Mouse (Mus musculus) cerebellum, adult (tissue): ENCODE measurements at regions not wholly inside any gene's neighbourhood (a gene's known extent, or its start where the extent isn't known, plus 50 kb on each side); places are given as distances from the start of the nearest gene placed in this dataset.

Experiments
- ATAC-seq: cut with Nextera tagmentation; 2 replicates; pipeline ENCODE4 v1.9.2; 2017; ENCODE audit warnings: mild to moderate bottlenecking, moderate library complexity, mixed read lengths; ENCODE audit not compliant: insufficient number of reproducible peaks, low FRiP score, low TSS enrichment

- ATAC-seq: no peak
Measured at GRCm38 (mm10) chr9:61597287-61597686, 225.1 kb downstream of the Tle3 start.

GRCm38 (mm10) chr9:61596410-61597108, 224.4 kb downstream of the Tle3 start:
- no peak for ATAC-seq

DNA sequence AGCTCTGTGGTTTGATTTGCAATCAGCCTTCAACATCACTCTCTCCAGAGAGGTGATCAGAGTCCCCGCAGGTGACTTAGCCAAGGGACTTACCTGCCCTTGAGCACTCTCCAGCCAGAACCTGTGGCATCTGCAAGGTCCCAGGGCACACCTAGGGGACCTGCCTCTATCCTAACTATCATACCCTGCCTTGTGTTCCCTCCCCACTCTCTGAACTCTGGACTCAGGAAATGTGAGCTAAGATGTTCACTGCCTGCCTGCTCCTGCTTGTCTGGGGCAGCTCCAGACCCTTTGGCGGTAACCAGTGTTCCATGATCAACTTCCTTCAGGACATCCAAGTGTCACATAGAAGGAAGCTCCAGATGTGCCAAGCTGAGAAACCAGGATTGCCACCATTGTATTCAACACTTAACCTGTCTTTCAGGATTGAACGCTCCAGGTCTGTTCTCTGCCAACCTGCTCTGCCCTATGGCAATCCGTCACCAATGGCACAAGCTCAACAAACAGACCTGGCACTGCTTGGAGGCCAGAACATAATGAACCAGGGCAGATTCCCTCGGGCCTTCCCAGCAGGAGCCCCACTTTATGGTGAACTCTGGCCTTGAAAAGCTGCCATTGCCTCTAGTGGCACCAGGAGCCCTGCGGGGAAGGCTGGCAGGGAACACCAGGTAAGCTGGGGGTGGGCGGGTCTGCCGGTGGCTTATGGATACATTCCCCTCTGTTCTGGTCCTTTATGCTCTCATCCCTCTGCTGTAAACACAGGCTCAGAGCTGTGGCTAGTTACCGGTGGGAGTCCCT, 223.2 kb downstream of the Tle3 start:
- ATAC-seq: 0 out of 2 replicates have a peak, but pooled peaks have one; percentile 24

DNA sequence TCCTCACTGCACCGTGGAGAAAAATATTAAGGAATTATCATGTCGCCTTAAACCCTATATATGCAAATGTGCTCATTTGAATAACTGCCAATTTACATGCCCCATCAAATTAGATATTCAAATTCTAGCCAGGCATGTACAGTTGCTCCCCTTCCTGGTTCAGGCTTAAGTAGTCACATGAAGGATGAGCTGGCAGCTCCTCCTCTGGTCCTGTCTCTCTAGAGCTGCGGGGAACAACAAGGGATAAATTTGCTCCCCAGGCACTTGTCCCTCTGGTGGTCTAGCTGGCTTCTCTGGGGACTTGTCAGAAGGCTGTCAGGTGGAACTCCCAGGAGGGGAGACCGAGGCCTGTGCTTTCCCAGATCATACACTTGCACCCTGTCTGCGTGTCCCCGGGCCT, 221.8 kb downstream of the Tle3 start:
- no peak for ATAC-seq

- no peak for ATAC-seq
Measured at GRCm38 (mm10) chr9:61589727-61590299, 217.6 kb downstream of the Tle3 start.

- no peak for ATAC-seq
Measured at GRCm38 (mm10) chr9:61583281-61584072, 211.3 kb downstream of the Tle3 start.

GRCm38 (mm10) chr9:61581046-61581445, 208.9 kb downstream of the Tle3 start:
- ATAC-seq: no peak

DNA sequence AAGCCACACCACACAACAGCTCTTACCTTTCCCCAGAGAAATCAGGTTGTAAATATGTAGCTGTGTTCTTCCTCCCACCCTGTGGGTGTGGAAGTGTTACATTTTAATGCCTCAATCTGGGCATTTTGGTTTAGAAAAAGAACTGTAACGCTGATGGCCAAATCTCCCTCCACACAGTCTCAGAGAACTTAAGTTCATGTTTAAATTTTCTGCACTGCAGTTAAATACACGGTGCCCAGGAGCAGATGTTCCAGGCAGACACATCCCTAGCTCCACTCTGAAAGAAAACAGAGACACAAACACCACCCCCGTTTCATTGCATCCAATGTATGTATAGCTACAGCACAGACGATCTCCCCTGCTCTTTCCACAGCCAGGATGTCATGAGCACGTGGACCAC, 206.1 kb downstream of the Tle3 start:
- no peak for ATAC-seq

DNA sequence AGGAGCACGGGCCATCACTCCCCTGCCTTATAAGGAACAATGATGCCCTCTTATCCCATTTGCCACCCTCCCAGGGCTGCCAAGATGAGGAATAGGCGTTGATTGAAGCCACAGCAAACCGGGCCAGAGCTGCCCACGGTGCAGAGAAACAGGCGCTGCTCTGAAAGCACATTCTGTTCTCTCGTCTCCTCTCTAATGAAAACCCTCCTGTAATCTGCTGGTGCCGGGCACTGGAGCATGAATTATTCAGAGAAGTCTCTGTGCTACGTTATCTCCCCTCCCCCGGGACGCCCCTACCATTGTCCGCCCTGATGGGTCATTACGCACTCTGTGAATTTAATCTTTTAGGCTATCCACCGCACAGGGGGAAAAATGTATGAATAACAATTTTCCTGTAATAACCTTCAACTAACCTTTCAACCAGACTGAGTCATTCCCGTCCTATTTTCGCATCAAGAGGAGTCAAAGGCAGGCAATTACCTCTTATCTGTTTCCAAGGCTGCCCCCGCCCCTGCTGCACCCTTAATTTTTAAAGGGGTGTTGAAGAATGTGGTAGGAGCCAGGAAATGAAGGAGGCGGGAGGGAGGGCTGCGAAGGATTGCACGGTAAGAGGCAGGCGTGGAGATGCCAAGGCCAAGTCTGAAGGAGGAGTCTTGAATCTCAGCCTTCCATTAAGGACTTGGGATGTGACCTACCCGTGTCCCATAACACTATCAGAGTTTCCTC, 201.6 kb downstream of the Tle3 start:
- ATAC-seq: no peak; the same call in 1 of the 2 replicates

- ATAC-seq: no peak
Measured at GRCm38 (mm10) chr9:61563017-61563416, 190.9 kb downstream of the Tle3 start.

GRCm38 (mm10) chr9:61561551-61561950, 189.4 kb downstream of the Tle3 start:
- ATAC-seq: no peak

DNA sequence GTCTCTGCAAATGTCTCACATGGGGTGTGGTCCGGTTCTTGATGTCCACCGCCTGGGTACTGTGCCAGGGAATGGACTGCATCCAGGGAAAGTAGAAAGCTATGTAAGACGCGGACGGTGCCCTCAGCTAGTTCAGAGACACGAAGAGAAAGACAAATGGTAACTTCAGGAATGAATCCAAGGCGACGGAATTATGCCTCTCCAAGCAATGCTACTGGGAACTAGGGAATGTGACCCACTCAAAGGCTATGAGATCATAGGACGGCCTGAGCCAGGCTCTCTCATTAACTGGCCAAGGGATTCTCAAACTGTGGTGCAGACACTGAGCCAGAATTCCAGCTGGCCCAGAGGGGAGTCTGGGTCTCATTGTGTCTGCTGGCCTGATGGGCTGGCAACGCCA, 186.5 kb downstream of the Tle3 start:
- no peak; the same call in 1 of the 2 replicates for ATAC-seq

DNA sequence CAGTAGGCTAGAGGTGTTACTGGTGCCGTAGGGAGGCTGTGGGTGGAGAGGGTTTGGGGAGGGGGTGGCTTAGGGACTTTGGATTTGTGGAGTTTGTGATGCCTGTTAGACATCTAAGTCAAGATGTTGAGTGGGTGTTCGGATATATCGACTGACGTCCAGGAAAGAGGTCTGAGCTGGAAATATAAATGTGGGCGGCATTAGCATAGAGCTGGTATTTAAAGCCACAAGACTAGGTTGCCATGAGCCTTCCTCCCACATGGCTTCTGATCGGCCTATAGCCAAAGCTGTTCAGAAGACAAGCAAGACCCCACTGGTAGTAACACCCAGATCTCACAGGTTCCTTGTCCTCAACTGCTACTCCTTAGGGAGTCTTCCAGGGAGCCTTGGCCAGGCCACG, 184.9 kb downstream of the Tle3 start:
- ATAC-seq: no peak

DNA sequence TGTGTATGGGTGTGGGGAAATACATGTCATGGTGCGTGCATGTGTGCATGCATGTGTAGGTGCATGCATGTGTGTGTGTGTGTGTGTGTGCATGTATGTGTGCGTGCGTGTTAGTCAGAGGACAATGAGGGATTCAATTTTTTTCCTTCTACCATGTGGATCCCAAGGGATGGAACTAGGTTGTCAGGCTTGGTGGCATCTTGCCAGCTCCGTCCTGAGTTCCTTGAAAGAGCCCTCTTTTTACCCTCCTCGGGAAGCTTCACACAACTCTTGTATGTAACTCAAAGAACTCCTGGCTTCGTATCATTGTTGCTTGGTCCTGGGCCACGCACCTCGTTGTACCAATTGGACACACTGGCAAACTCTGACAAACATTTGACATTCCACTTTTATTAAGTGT, 183.0 kb downstream of the Tle3 start:
- ATAC-seq: no peak

GRCm38 (mm10) chr9:61554611-61555010, 182.4 kb downstream of the Tle3 start:
- ATAC-seq: no peak

- ATAC-seq: no peak
Measured at GRCm38 (mm10) chr9:61553626-61554025, 181.5 kb downstream of the Tle3 start.

- no peak for ATAC-seq
Measured at GRCm38 (mm10) chr9:61551361-61551760, 179.2 kb downstream of the Tle3 start.

DNA sequence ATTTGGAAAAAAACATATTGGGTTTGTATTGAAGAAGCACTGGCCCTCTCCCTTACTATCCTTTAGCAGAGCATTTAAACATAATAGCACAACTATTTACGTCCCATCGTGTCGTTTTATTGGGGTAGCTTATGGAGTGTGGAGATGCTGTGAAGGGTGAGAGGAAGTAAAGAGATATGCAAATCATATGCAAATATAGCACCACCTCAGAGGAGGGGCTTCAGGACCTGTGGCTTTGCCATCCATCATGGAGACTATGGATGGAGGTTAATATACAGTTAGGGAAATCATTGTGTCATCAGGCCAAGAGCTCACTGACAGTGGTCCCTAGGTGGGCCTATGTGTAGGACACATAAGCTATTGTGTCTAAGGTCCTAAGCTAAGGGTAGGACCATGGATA, 178.2 kb downstream of the Tle3 start:
- no peak for ATAC-seq

DNA sequence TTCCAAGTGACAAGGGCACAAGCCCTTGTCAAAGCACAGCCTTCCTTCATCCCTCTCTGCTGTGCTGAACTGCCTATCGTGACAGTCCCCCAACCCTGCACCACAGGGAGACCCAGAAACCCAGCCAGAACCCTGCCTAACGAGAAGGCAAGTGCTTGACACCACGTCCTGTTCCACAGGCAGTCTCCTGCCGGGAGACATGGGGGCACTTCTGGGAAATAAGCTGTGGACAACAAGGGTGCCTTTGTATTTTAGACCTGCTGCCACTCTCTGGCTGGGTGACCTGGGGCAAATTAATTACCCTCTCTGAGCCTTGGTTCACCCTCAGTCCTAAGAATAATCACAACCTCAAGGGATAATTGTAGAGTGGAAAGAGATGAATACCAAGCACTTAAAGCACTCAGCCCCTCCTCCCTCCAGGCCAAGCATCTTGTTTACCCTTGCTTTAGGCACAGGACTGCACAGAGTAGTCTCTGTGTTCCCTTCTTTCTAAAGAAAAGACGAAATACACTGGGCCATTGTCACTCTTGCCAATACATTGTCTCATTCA, 177.6 kb downstream of the Tle3 start:
- ATAC-seq: no peak
